Mouse (Mus musculus) inflammation-experienced regulatory T-cells, adult 16 weeks (primary cell): ENCODE results near the gene Olfr403. TPM values are rescaled to one million over a fixed set of nuclear protein-coding genes. Genes with fewer than 3 reads are reported as not detected.

ENCODE experiments used
- polyA plus RNA-seq: library from polyadenylated mRNA; unstranded; fragments of 100-300 nt; shearing (Covaris generic); gene quantifications from one replicate; pipeline ENCODE4 v1.2.1, GENCODE M21; 2017

Olfr403 gene
- not detected for polyA plus RNA-seq

GRCm38 (mm10) chr11:74185949-74186348 lies at the start of gene Olfr403:
TSS of gene Olfr403 (plus strand) at chr11:74186249.

GRCm38 (mm10) chr11:74153229-74153628 lies 32.8 kb upstream of the Olfr403 start, which contains the start of gene Olfr402:
TSS of gene Olfr402 (plus strand) at chr11:74153529.

GRCm38 (mm10) chr11:74211279-74211678 lies 25.2 kb downstream of the Olfr403 start, which contains the start of gene Olfr43:
TSS of gene Olfr43 (minus strand) at chr11:74211379.

Other genes with a start within 250 kb of the Olfr403 start
- gene Olfr23, start 249.6 kb upstream of the Olfr403 start, polyA plus RNA-seq: not detected
- not detected for gene Olfr397, start 225.4 kb upstream of the Olfr403 start, polyA plus RNA-seq
- gene Olfr398, start 195.8 kb upstream of the Olfr403 start, polyA plus RNA-seq: 0.06 TPM
- gene Olfr139, start 129.7 kb upstream of the Olfr403 start, polyA plus RNA-seq: not detected
- not detected for gene Olfr399, start 129.6 kb upstream of the Olfr403 start, polyA plus RNA-seq
- not detected for gene Zfp616, start 116.3 kb upstream of the Olfr403 start, polyA plus RNA-seq
- not detected for gene Olfr401, start 72.5 kb upstream of the Olfr403 start, polyA plus RNA-seq
- not detected for gene Olfr402, start 32.7 kb upstream of the Olfr403 start, polyA plus RNA-seq
- not detected for gene Olfr43, start 25.1 kb downstream of the Olfr403 start, polyA plus RNA-seq
- gene Olfr406, start 73.6 kb downstream of the Olfr403 start, polyA plus RNA-seq: not detected
- gene Olfr59, start 97.5 kb downstream of the Olfr403 start, polyA plus RNA-seq: not detected
- gene Olfr410, start 151.8 kb downstream of the Olfr403 start, polyA plus RNA-seq: not detected
- not detected for gene Olfr411, start 166.4 kb downstream of the Olfr403 start, polyA plus RNA-seq
- gene Olfr412, start 175.8 kb downstream of the Olfr403 start, polyA plus RNA-seq: not detected